Mouse (Mus musculus) intestine, embryonic 15.5 days (tissue): ENCODE data around the gene Hist1h2af. TPM values are rescaled to one million over a fixed set of nuclear protein-coding genes. Genes with fewer than 3 reads are reported as not detected.

Source experiments
- ATAC-seq: fragments of 200-750 bp; cut with Nextera tagmentation; 2 replicates; pipeline ENCODE4 v1.8.0; 2017; ENCODE audit warnings: moderate TSS enrichment, moderate library complexity
- H3K27ac ChIP-seq: fragments of 300-500 bp; sonication (generic); 2 replicates; pipeline ENCODE4 v1.5.1; 2015; ENCODE audit warnings: mild to moderate bottlenecking, inconsistent platforms
- H3K27me3 ChIP-seq: fragments of 300-500 bp; sonication (generic); replicated peaks from 2 replicates; pipeline ENCODE4 v1.6.1; 2015; ENCODE audit warnings: inconsistent platforms
- H3K36me3 ChIP-seq: fragments of 300-500 bp; sonication (generic); 2 replicates; pipeline ENCODE4 v1.6.1; 2015; ENCODE audit warnings: inconsistent platforms
- H3K4me1 ChIP-seq: fragments of 300-500 bp; sonication (generic); replicated peaks from 2 replicates; pipeline ENCODE4 v1.6.1; 2015; ENCODE audit warnings: inconsistent platforms
- H3K4me2 ChIP-seq: fragments of 300-500 bp; sonication (generic); replicated peaks from 2 replicates; pipeline ENCODE4 v1.6.1; 2015; ENCODE audit warnings: mild to moderate bottlenecking, inconsistent platforms
- H3K4me3 ChIP-seq: fragments of 300-500 bp; sonication (generic); replicated peaks from 2 replicates; pipeline ENCODE4 v1.5.1; 2015; ENCODE audit warnings: inconsistent platforms
- H3K9ac ChIP-seq: fragments of 300-500 bp; sonication (generic); 2 replicates; pipeline ENCODE4 v1.6.1; 2015; ENCODE audit warnings: inconsistent platforms
- H3K9me3 ChIP-seq: fragments of 300-500 bp; sonication (generic); 2 replicates; pipeline ENCODE4 v1.6.1; 2016; ENCODE audit warnings: inconsistent platforms
- WGBS: fragments of 180-500 bp; shearing (Covaris S2); methylation state at CpG from one replicate; pipeline ENCODE4 v1.1.7; 2015; 5-methylcytosine and 5-hydroxymethylcytosine counted together
- polyA plus RNA-seq: library from polyadenylated mRNA; unstranded; fragments of >200 nt; fragmentation: Nextera tagmentation; extraction: Ambion mirVana; gene quantifications from 2 replicates; pipeline ENCODE4 v1.2.1, GENCODE M21; 2015

The Hist1h2af gene
- polyA plus RNA-seq, 1 experiment from 2014 or later: not detected

GRCm38 (mm10) chr13:23581408-23582218, 47.9 kb downstream of the Hist1h2af start, which contains the start of gene Hist1h4d:
Gene Hist1h4d, plus strand, starts transcription at chr13:23581598.
- ATAC-seq: peak; percentile 92

GRCm38 (mm10) chr13:23582219-23583056, 48.7 kb downstream of the Hist1h2af start:
- Histone ChIP-seq H3K36me3 (no peaks in the 10 kb centered on the region), H3K9me3 (no peaks in the 10 kb centered on the region), H3K27me3 (no peaks in the 10 kb centered on the region), H3K27ac (peak overlapping the region; percentile 86), H3K4me2 (peak overlapping the region; percentile 75), H3K4me1 (peaks cover 16% of the 10 kb centered on the region; the same call in 1 of the 2 replicates), H3K9ac (peak overlapping the region; percentile 62), H3K4me3 (peak overlapping the region; percentile 51)
- WGBS: 11% methylated on average over 6 of the region's 6 CpGs
- no peak for ATAC-seq

More at GRCm38 (mm10) chr13:23581408-23582218, 47.9 kb downstream of the Hist1h2af start, which contains the start of gene Hist1h4d:
- H3K9me3 ChIP-seq: no peaks in the 10 kb centered on the region
- H3K9ac ChIP-seq: peak within 1 kb of the TSS; percentile 62
- H3K27ac ChIP-seq: peak within 1 kb of the TSS; percentile 86
- H3K4me2 ChIP-seq: peak within 1 kb of the TSS; percentile 75
- no peaks in the 10 kb centered on the region for H3K36me3 ChIP-seq
- WGBS: under 1% methylated on average over 43 of the region's 43 CpGs
- peak within 1 kb of the TSS; percentile 51 for H3K4me3 ChIP-seq
- H3K4me1 ChIP-seq: peaks cover 14% of the 10 kb centered on the region; the same call in 1 of the 2 replicates
- no peaks in the 10 kb centered on the region for H3K27me3 ChIP-seq

GRCm38 (mm10) chr13:23583387-23584068, 49.8 kb downstream of the Hist1h2af start:
- ATAC-seq: no peak
- no peaks in the 10 kb centered on the region for H3K9me3 ChIP-seq
- H3K4me3 ChIP-seq: no peak overlapping the region
- no peak overlapping the region for H3K9ac ChIP-seq
- H3K27me3 ChIP-seq: no peaks in the 10 kb centered on the region
- peak overlapping the region; percentile 65 for H3K27ac ChIP-seq
- peaks cover 16% of the 10 kb centered on the region; the same call in 1 of the 2 replicates for H3K4me1 ChIP-seq
- no peaks in the 10 kb centered on the region for H3K36me3 ChIP-seq
- H3K4me2 ChIP-seq: peak overlapping the region; percentile 6; the same call in 1 of the 2 replicates

Other genes with a start within 250 kb of the Hist1h2af start
- gene Zfp322a, start 164.7 kb upstream of the Hist1h2af start, polyA plus RNA-seq: 34.5 and 40.5 TPM in 2 replicates
- 11.2 TPM in 2 replicates for gene Abt1, start 110.0 kb upstream of the Hist1h2af start, polyA plus RNA-seq
- gene Btn1a1, start 68.0 kb upstream of the Hist1h2af start, polyA plus RNA-seq: 0.08 and 0.11 TPM in 2 replicates
- gene Btn2a2, start 45.0 kb upstream of the Hist1h2af start, polyA plus RNA-seq: 0.16 and 0.23 TPM in 2 replicates
- 4.6 and 4.8 TPM in 2 replicates for gene Hist1h4h, start 2.9 kb upstream of the Hist1h2af start, polyA plus RNA-seq
- gene Hist1h3g, start 1.5 kb downstream of the Hist1h2af start, polyA plus RNA-seq: 6.1 and 6.2 TPM in 2 replicates
- 1.1 and 1.3 TPM in 2 replicates for gene Hist1h2bh, start 9.5 kb downstream of the Hist1h2af start, polyA plus RNA-seq
- gene Hist1h3f, start 10.1 kb downstream of the Hist1h2af start, polyA plus RNA-seq: 0.45 and 0.97 TPM in 2 replicates
- 0.88 and 1.0 TPM in 2 replicates for gene Hist1h4f, start 17.7 kb downstream of the Hist1h2af start, polyA plus RNA-seq
- 0.46 and 0.64 TPM in 2 replicates for gene Hist1h1d, start 19.4 kb downstream of the Hist1h2af start, polyA plus RNA-seq
- gene Hist1h3e, start 28.5 kb downstream of the Hist1h2af start, polyA plus RNA-seq: 3.5 and 4.3 TPM in 2 replicates
- 76.9 and 89.5 TPM in 2 replicates for gene Hist1h2ae, start 37.3 kb downstream of the Hist1h2af start, polyA plus RNA-seq
- gene Hist1h2bg, start 37.5 kb downstream of the Hist1h2af start, polyA plus RNA-seq: 7.1 and 11.5 TPM in 2 replicates
- gene Hist1h2bf, start 40.3 kb downstream of the Hist1h2af start, polyA plus RNA-seq: 4.2 and 4.5 TPM in 2 replicates
- 1.8 and 3.0 TPM in 2 replicates for gene Hist1h2ad, start 40.5 kb downstream of the Hist1h2af start, polyA plus RNA-seq
- 5.2 and 6.2 TPM in 2 replicates for gene Hist1h3d, start 41.9 kb downstream of the Hist1h2af start, polyA plus RNA-seq
- gene Hist1h4d, start 47.7 kb downstream of the Hist1h2af start, polyA plus RNA-seq: 98.7 and 101 TPM in 2 replicates
- gene Hist1h2be, start 87.2 kb downstream of the Hist1h2af start, polyA plus RNA-seq: 1.6 and 2.0 TPM in 2 replicates
- gene Hist1h1e, start 88.7 kb downstream of the Hist1h2af start, polyA plus RNA-seq: 17.6 and 21.2 TPM in 2 replicates
- gene Hist1h2ac, start 150.0 kb downstream of the Hist1h2af start, polyA plus RNA-seq: 1.3 and 1.5 TPM in 2 replicates
- gene Hist1h2bc, start 150.3 kb downstream of the Hist1h2af start, polyA plus RNA-seq: 79.3 and 89.9 TPM in 2 replicates
- gene Hist1h1t, start 161.9 kb downstream of the Hist1h2af start, polyA plus RNA-seq: not detected in 2 replicates
- 4.7 and 5.7 TPM in 2 replicates for gene Hist1h4c, start 164.5 kb downstream of the Hist1h2af start, polyA plus RNA-seq
- 6.4 and 7.9 TPM in 2 replicates for gene Hfe, start 176.9 kb downstream of the Hist1h2af start, polyA plus RNA-seq
- gene Hist1h1c, start 204.9 kb downstream of the Hist1h2af start, polyA plus RNA-seq: 32.4 and 36.0 TPM in 2 replicates
- 4.4 and 7.7 TPM in 2 replicates for gene Hist1h3c, start 211.7 kb downstream of the Hist1h2af start, polyA plus RNA-seq
- 2.4 and 3.8 TPM in 2 replicates for gene Hist1h2bb, start 212.8 kb downstream of the Hist1h2af start, polyA plus RNA-seq
- 39.8 and 44.9 TPM in 2 replicates for gene Hist1h2ab, start 217.2 kb downstream of the Hist1h2af start, polyA plus RNA-seq
- 6.4 and 9.2 TPM in 2 replicates for gene Hist1h3b, start 218.4 kb downstream of the Hist1h2af start, polyA plus RNA-seq
- gene Hist1h4b, start 223.1 kb downstream of the Hist1h2af start, polyA plus RNA-seq: 3.8 and 5.5 TPM in 2 replicates
- 0.48 and 1.3 TPM in 2 replicates for gene Hist1h4a, start 227.3 kb downstream of the Hist1h2af start, polyA plus RNA-seq
- 4.3 and 6.4 TPM in 2 replicates for gene Hist1h3a, start 228.5 kb downstream of the Hist1h2af start, polyA plus RNA-seq
- gene Hist1h1a, start 229.8 kb downstream of the Hist1h2af start, polyA plus RNA-seq: 1.2 and 2.2 TPM in 2 replicates
- gene Trim38, start 236.0 kb downstream of the Hist1h2af start, polyA plus RNA-seq: not detected in 2 replicates